Mouse (Mus musculus): ENCODE data around the gene Tspear.
"Not testable (repeated sequence)": the region's sequence is repeated elsewhere in the genome, so short reads cannot be mapped to it uniquely, and the experiment has no call there.

The Tspear gene

DNA sequence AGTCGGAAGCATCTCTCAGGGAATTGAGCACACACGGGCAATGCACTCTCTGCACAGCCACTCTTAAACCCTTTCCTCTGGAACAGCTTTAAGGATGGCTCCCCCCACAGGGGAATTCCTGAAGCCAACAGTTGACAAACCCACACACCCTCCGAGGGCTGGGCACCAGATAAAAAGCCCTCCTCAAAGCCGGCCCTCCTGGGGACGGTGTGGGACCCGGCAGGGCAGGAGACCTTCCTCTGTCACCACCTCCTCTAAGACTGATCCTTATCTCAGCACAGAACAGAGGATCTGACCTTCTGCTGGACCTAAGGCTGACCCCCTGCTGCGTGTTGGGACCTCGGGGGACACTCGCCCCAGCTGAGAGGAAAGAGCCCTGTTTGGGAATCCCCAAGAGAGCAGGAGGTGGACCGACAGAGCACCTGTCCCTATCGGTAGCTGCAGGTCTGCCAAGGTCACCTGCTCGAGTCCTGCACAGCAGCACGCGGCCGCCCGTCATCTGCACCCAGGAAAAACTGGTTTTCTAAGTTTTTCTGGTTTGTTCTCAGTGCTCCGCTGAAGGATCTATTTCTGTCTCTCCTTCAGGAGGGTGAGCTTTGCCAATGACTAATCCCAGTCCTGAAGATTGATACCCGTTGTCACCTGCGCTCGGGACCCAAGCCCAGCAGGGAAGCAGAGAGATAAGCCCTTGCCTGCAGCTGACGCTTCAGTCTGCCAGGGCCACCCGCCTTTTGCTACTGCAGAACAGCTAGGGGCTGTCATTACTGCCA is at the start of gene Tspear:
TSS of gene Tspear (plus strand) at position 675 of the 770 bp plus-strand sequence.
- DNase-seq: no peak

- no peak for DNase-seq
Measured at GRCm38 (mm10) chr10:77638956-77639355, 47.4 kb upstream of the Tspear start.

- no peak for DNase-seq
Measured at GRCm38 (mm10) chr10:77643160-77643559, 43.2 kb upstream of the Tspear start.

- DNase-seq: no peak
Measured at GRCm38 (mm10) chr10:77645571-77645970, 40.8 kb upstream of the Tspear start.

DNA sequence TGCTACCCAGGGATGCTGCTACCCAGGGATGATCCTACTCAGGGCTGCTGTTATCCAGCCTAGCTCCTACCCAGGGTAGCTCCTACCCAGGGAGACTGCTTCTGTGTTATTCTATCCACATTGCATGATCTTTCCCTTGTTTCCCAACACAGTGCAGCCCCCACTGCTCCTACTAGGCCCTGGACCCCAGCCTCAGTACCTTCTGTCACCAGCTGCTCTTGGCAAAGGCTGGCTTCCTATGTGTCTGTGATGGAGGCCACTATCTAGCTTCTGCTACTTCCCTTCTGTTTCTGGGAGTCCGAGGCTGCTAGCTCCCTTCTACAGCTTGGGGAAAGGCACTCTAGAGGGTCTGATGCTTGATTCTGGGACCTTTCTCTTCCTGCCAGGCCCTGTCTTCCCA is 38.9 kb upstream of the Tspear start:
- no peak for DNase-seq

DNA sequence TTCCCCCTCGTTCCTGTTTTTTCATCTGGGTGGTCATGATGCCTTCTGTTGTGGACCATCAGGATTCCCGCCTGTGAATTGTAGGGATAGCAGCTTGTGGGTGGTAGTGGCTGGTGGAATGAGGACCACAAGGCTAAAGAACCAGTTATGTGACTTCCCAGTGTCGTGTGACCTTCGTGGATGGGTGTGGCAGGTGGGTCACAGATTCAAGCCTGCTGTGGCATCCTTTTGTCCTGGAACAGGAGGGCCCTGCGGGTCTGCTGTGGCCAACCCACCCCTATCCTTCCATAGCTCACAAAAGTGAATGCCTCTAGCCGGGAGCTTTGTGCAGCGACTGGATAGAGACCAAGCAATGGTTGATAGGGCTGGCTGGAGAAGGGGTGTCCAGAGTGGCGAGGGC is 38.5 kb upstream of the Tspear start:
- no peak for DNase-seq

GRCm38 (mm10) chr10:77652046-77652445 is 34.3 kb upstream of the Tspear start:
- DNase-seq: no peak

DNA sequence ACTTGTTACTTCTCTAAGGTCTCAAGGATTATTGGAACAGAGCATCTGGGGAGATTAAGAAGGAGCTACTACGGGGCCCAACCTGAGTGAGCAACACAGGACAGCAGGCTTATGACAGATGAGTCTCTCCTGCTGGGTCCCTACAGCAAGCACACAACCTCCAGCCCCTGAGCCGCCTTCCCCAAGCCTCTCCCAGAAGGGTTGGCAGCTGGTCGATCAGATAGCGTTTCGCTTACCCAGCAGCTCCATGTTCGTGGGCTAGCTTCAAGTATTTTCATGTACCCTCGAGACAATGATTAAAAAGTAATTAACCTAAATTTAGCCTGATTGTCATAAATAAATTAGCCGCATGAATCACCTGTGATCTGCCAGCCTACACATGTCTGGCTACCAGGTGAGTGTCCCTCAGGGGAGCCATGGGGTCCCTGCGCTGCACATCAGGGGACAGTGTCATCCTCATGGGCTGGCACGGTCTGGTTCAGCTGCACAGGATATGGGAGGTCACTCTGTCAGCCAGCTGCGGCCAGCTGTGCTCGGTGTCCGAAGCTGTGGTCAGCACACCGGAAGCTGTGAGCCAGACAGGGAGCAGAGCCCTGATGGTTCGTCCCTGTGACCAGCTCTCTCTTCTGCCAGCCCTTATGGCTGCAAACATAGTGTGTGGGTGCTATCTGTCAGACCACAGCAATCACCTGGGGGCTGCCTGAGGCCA is 27.9 kb upstream of the Tspear start:
- no peak for DNase-seq

DNA sequence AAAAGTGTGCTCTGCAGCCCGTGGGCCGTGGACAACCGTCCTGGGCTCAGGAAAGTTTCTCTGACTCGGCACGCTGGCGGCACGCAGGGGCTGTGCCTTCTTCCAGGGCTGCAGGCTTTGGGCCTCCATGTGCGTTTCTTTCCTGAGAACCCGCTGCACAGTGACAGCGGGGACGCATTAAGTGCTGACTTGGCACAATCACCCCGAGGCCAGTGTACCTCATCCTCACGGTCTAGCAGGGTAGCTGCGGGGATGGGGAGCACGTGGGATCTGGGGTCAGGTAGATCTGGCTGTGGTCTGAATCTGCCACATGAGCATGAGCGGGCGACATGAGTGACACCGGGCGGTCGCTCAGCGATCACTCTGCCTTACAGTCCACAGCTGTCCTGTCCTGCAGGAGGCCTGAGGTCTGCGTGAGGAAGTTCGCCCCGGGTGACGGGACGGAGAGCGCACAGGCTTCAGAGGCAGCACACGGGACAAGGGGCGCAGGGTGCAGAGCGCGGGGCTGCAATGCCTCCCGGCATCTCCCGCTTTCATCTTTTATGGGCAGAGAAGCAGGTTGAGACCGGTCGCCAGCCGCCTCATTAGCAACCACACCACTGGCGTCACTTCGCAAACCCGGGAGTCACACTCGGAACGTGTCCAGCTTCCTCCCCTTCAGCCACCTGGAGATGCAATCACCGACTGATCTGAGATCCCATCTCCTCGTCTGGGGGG is 22.3 kb upstream of the Tspear start:
- no peak for DNase-seq

- DNase-seq: peak; percentile 18
Measured at GRCm38 (mm10) chr10:77666342-77666741, 20.0 kb upstream of the Tspear start.

DNA sequence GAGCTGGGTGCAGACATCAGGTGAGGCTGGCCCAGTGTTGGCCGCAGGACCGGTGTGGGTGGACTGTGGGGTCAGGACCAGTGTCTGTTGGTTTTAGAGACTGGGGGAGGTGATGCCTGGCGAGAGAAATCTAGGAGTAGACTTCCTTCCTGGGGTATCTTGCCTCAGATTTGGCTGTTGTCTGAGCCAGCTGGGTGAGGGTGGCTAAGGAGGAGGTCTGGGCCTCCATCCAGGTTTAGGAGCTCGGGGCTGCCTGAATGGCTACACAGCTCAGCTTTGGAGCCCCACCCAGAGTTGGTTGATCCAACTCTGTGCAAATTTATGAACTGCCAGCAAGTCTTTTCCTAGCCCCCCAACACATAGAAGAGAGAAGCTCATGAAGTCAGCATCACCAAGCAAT is 19.0 kb upstream of the Tspear start:
- DNase-seq: no peak

DNA sequence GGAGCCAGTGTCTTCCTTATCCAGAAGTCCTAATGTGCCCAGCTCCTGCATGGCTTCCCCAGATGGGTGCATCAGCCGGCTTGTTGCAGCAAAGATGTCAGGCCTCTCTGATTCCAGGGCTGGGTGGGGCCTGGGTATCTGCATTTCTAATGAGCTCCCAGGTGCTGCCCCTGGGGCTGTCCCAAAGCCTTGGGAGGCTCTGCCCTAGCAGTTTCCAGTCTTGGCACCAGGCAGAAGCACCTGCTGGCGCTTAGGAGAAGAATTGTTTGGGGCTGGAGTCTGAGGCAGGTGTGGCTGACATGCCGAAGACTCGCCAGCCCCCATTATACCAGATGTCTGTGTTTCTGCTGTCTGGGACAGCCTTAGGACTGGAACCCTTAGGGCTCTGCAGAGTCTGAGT is 15.7 kb upstream of the Tspear start:
- no peak for DNase-seq

GRCm38 (mm10) chr10:77671519-77671918 is 14.8 kb upstream of the Tspear start:
- no peak for DNase-seq

GRCm38 (mm10) chr10:77673765-77674164 is 12.6 kb upstream of the Tspear start:
- peak; percentile 66 for DNase-seq

GRCm38 (mm10) chr10:77677562-77677961 is 8.8 kb upstream of the Tspear start:
- peak; percentile 40 for DNase-seq

GRCm38 (mm10) chr10:77682994-77683393 is 3.4 kb upstream of the Tspear start:
- no peak for DNase-seq

- DNase-seq: no peak
Measured at GRCm38 (mm10) chr10:77684181-77684580, 2.2 kb upstream of the Tspear start.

DNA sequence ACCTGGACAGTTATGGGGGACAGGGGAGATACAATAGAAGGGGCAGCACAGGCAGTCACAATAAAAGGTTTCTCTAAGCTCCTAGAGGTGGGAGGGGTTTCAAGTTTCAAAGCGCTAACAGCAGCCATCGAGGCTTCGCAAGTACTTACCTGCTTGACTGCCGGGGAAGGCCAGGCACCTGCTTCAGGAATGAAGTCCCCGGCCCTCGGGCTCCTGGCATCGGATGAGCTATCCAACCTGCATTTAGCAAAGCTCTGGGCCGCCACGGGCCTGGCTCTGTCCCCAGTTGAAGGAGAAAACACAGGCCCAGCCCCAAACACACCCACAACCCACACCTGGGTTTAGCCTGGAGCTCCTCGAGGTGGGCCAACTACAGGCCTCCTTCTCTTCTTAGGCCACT is 652 bp downstream of the Tspear start:
- no peak for DNase-seq

GRCm38 (mm10) chr10:77690356-77690807 is 4.0 kb downstream of the Tspear start, which contains the start of gene Gm19402:
Gene Gm19402 (minus strand): TSS chr10:77690757.
- DNase-seq: not testable (repeated sequence)

DNA sequence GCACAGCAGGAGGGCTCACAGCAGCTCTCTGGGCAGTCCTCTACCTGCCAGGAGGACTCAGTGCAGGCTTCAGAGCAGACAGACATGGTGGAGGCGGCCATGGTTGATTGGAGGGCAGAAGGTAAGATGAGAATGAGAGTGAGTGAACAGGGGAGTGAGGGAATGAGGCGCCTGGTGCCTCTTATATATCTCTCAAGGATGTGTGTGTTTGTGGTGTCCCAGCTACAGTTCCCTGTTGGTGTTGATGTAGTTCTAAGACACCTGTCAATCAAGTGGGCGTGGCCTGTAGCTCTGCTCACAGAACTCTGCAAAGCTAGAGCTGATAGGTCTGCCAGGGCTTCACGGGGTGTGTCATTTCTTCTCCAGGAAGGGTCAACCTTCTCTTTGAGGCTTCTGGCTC is 10.8 kb downstream of the Tspear start, which contains the start of gene Gm9508:
TSS of gene Gm9508 (minus strand) at position 101 of the 400 bp plus-strand sequence.
- DNase-seq: no peak

GRCm38 (mm10) chr10:77706326-77706725 is 20.0 kb downstream of the Tspear start, which contains the start of gene Gm10272:
Gene Gm10272 (plus strand): TSS chr10:77706626.
- DNase-seq: no peak

- no peak for DNase-seq
Measured at GRCm38 (mm10) chr10:77709831-77710230, 23.5 kb downstream of the Tspear start.

- DNase-seq: not testable (repeated sequence)
Measured at GRCm38 (mm10) chr10:77711157-77711556, 24.8 kb downstream of the Tspear start, which contains the start of gene Gm10024. Gene Gm10024 (plus strand): TSS chr10:77711457.

All from thymus, postnatal 25 days (tissue).